In the genomic region with DNA sequence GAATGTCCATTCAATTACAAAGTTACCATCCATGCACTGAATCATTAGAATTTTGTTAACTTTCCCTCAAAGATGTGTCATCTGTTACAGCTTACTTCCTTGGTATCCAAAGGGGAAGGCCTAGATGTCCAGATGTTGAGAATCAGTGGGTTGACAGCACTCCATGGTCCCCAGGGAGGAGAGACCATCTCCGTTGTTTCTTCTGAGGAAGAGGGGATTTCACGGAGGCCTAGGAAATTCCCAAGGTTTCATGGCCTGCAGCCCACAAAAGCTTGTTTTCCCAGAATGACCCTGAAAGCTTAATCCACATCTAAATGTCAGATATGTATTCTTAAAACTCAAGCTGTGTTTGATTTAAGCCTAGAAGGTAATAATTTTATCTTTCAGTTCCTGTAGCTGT, we compare ENCODE assay signal across 20 mouse cellular contexts.
DNase-seq lines count a peak whose midpoint lies in the region; ATAC-seq lines count a peak whose summit lies in the region.
"Had no signal": no experiment of that assay in that cellular context is flagged by ENCODE, and none has a peak within 500 bp of the region (broad histone marks: within the 10 kb centered on the region; RNA-seq: fewer than 3 reads in every experiment).

No protein-coding gene starts in this region.

- no peak overlapping the region for H3K4me2 ChIP-seq in kidney, embryonic 14.5 days (replicated peaks; ENCODE audit: low read depth, low read length)
- H3K4me2 ChIP-seq: forebrain, embryonic 13.5 days; hindbrain, embryonic 15.5 days; intestine, embryonic 15.5 days; limb, embryonic 12.5 days; liver, embryonic 13.5 days; midbrain, embryonic 13.5 days; neural tube, embryonic 13.5 days had no signal

- H3K27me3 ChIP-seq in kidney, embryonic 14.5 days (ENCODE audit: control insufficient read depth, insufficient read depth, low read length), result no peaks in the 10 kb centered on the region
- H3K27me3 ChIP-seq: forebrain, embryonic 13.5 days; hindbrain, embryonic 15.5 days; intestine, embryonic 15.5 days; limb, embryonic 12.5 days; liver, embryonic 13.5 days; midbrain, embryonic 13.5 days; neural tube, embryonic 13.5 days had no signal

- no peak overlapping the region for H3K27ac ChIP-seq in kidney, embryonic 14.5 days (ENCODE audit: low read depth, low read length)
- H3K27ac ChIP-seq: forebrain, embryonic 13.5 days; hindbrain, embryonic 15.5 days; intestine, embryonic 15.5 days; limb, embryonic 12.5 days; liver, embryonic 13.5 days; midbrain, embryonic 13.5 days; neural tube, embryonic 13.5 days had no signal

- no peak overlapping the region for H3K9ac ChIP-seq in kidney, embryonic 14.5 days (ENCODE audit: low read depth, low read length)
- H3K9ac ChIP-seq: forebrain, embryonic 13.5 days; hindbrain, embryonic 15.5 days; intestine, embryonic 15.5 days; limb, embryonic 12.5 days; liver, embryonic 13.5 days; midbrain, embryonic 13.5 days; neural tube, embryonic 13.5 days had no signal

- DNase-seq in heart, adult 18-20 months, result peak; percentile 15 to 37
- no peak for DNase-seq in heart, postnatal 36 days
- DNase-seq in kidney, postnatal 14 days, result peak; percentile 39
- peak; percentile 45 to 47 for DNase-seq in heart, postnatal 10 days
- DNase-seq in kidney, postnatal 4 days, result peak; percentile 59 to 65
- DNase-seq in thymus, postnatal 10 days (ENCODE audit: low spot score in 2 of 2), result no peak
- no peak for DNase-seq in thymus, postnatal 25 days
- DNase-seq: adrenal gland, adult 8-10 months; cerebellum, adult 9-10 months; gastrocnemius, postnatal 25 days; liver, embryonic 13.5 days; right cerebral cortex, adult 18-20 months had no signal

- 52% methylated on average over 2 of the region's 2 CpGs for WGBS in kidney, embryonic 14.5 days

- H3K4me3 ChIP-seq in kidney, embryonic 14.5 days (ENCODE audit: low read length), result no peak overlapping the region
- H3K4me3 ChIP-seq: erythroblast, embryonic 14.5 days; forebrain, embryonic 13.5 days; hindbrain, embryonic 15.5 days; intestine, embryonic 15.5 days; limb, embryonic 12.5 days; liver, embryonic 13.5 days; midbrain, embryonic 13.5 days; neural tube, embryonic 13.5 days had no signal

- no peaks in the 10 kb centered on the region for H3K4me1 ChIP-seq in kidney, embryonic 14.5 days (ENCODE audit: control insufficient read depth, insufficient read depth, low read length)
- H3K4me1 ChIP-seq: intestine, embryonic 15.5 days; liver, embryonic 13.5 days had no signal

- no peak for ATAC-seq in kidney, embryonic 14.5 days (ENCODE audit: low FRiP score, low TSS enrichment)
- ATAC-seq: forebrain, embryonic 13.5 days; intestine, embryonic 15.5 days; midbrain, embryonic 13.5 days had no signal

- no peaks in the 10 kb centered on the region for H3K9me3 ChIP-seq in kidney, embryonic 14.5 days (ENCODE audit: control insufficient read depth, low read length)
- H3K9me3 ChIP-seq: forebrain, embryonic 13.5 days; hindbrain, embryonic 15.5 days; intestine, embryonic 15.5 days; limb, embryonic 12.5 days; liver, embryonic 13.5 days; midbrain, embryonic 13.5 days; neural tube, embryonic 13.5 days had no signal

- H3K36me3 ChIP-seq in kidney, embryonic 14.5 days (ENCODE audit: control insufficient read depth, insufficient read depth, low read length), result no peaks in the 10 kb centered on the region
- H3K36me3 ChIP-seq: hindbrain, embryonic 15.5 days; intestine, embryonic 15.5 days; limb, embryonic 12.5 days; liver, embryonic 13.5 days; midbrain, embryonic 13.5 days; neural tube, embryonic 13.5 days had no signal

- intact Hi-C loops in heart, postnatal 36 days (cut with DNase I), result no loop called here
- intact Hi-C loops in heart, postnatal 10 days (cut with DNase I), result no loop called here

Comparison
In these comparisons a context has a peak if more than half of its experiments do, and no peak if none do; other contexts are left out.
1. DNase-seq: peak in heart, adult 18-20 months (2 of 2), kidney, postnatal 14 days (single experiment), heart, postnatal 10 days (2 of 2) and kidney, postnatal 4 days (2 of 2); none in heart, postnatal 36 days (0 of 2), thymus, postnatal 10 days (0 of 2) and thymus, postnatal 25 days (single experiment).